Mouse (Mus musculus) pancreas, adult 10 weeks (tissue): ENCODE measurements around the gene 4930572O03Rik. TPM values are rescaled to one million over a fixed set of nuclear protein-coding genes. Genes with fewer than 3 reads are reported as not detected.

Experiments used
- polyA plus RNA-seq: library from polyadenylated mRNA; stranded (reverse); fragments of 350-450 nt; fragmentation: Illumina TruSeq; extraction: RNeasy Lipid Tissue Mini Kit (QIAGEN cat#74804); gene quantifications from one replicate; pipeline ENCODE4 v1.2.3, GENCODE M21; 2015; ENCODE audit warnings: low read depth, low replicate concordance; ENCODE audit not compliant: insufficient read depth

Gene 4930572O03Rik
- not detected for polyA plus RNA-seq

GRCm38 (mm10) chr5:15656959-15657358 is at the start of gene 4930572O03Rik:
4930572O03Rik (minus strand) TSS chr5:15657059.

GRCm38 (mm10) chr5:15618764-15619163 is 38.1 kb downstream of the 4930572O03Rik start, which contains the start of gene Speer4d:
Speer4d (plus strand) TSS chr5:15619064.

Other genes with a start within 250 kb of the 4930572O03Rik start
- not detected for gene Gm21149, start 180.5 kb downstream of the 4930572O03Rik start, polyA plus RNA-seq
- not detected for gene Gm21190, start 127.8 kb downstream of the 4930572O03Rik start, polyA plus RNA-seq
- not detected for gene Gm21083, start 79.7 kb downstream of the 4930572O03Rik start, polyA plus RNA-seq
- not detected for gene Speer4d, start 38.0 kb downstream of the 4930572O03Rik start, polyA plus RNA-seq
- gene Speer4c, start 57.2 kb upstream of the 4930572O03Rik start, polyA plus RNA-seq = not detected